Mouse (Mus musculus): Measurements from ENCODE around the gene Babam2. TPM values are rescaled to one million over a fixed set of nuclear protein-coding genes. Genes with fewer than 3 reads are reported as not detected.

Gene Babam2
- polyA plus RNA-seq, 1 experiment from 2014 or later = 47.9 TPM

GRCm38 (mm10) chr5:31761836-31762235 lies 64.4 kb downstream of the Babam2 start:
- H3K9me3 ChIP-seq = no peaks in the 10 kb centered on the region
- 94% methylated on average over 4 of the region's 4 CpGs for WGBS
- H3K27ac ChIP-seq = no peak overlapping the region
- H3K27me3 ChIP-seq = no peaks in the 10 kb centered on the region
- H3K9ac ChIP-seq = no peak overlapping the region
- ATAC-seq (ENCODE audit: low FRiP score, low read depth) = no peak
- no peak overlapping the region for H3K4me3 ChIP-seq
- no peak overlapping the region for H3K4me2 ChIP-seq (replicated peaks)
- H3K36me3 ChIP-seq = no peaks in the 10 kb centered on the region
- H3K4me1 ChIP-seq = no peaks in the 10 kb centered on the region

DNA sequence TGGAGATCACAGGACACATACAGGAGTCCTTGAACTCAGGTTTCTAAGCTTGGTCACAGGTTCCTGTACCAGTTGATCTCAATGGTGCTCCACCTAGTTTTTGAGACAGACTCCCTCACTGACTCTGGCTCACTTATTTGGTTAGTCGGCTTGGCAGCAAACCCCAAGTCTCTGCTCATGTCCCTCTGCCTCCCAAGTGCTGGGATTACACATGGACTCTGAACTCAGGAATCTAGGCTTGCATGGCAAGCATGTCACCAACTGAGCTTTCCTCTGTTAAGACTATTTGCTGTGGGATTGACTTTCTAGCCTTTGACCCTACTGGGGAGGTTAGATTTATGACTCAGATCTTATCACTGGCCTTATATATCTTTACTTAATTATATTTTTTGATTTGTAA lies 65.3 kb downstream of the Babam2 start:
- no peak overlapping the region for H3K9ac ChIP-seq
- no peaks in the 10 kb centered on the region for H3K9me3 ChIP-seq
- H3K4me2 ChIP-seq (replicated peaks) = no peak overlapping the region
- H3K4me1 ChIP-seq = no peaks in the 10 kb centered on the region
- no peaks in the 10 kb centered on the region for H3K27me3 ChIP-seq
- H3K36me3 ChIP-seq = no peaks in the 10 kb centered on the region
- H3K27ac ChIP-seq = no peak overlapping the region
- no peak for ATAC-seq (ENCODE audit: low FRiP score, low read depth)
- 88% methylated on average over 1 of the region's 1 CpGs for WGBS
- no peak overlapping the region for H3K4me3 ChIP-seq

- no peaks in the 10 kb centered on the region for H3K9me3 ChIP-seq
- H3K27ac ChIP-seq = no peak overlapping the region
- H3K4me3 ChIP-seq = no peak overlapping the region
- no peak for ATAC-seq (ENCODE audit: low FRiP score, low read depth)
- WGBS = 77% methylated on average over 2 of the region's 2 CpGs
- H3K4me1 ChIP-seq = no peaks in the 10 kb centered on the region
- H3K27me3 ChIP-seq = no peaks in the 10 kb centered on the region
- H3K36me3 ChIP-seq = no peaks in the 10 kb centered on the region
- H3K4me2 ChIP-seq (replicated peaks) = no peak overlapping the region
- H3K9ac ChIP-seq = no peak overlapping the region
These were observed 68.3 kb downstream of the Babam2 start for GRCm38 (mm10) chr5:31765824-31766223.

- Histone ChIP-seq H3K27me3 (no peaks in the 10 kb centered on the region), H3K4me3 (no peak overlapping the region), H3K9me3 (no peaks in the 10 kb centered on the region), H3K36me3 (no peaks in the 10 kb centered on the region), H3K4me1 (no peaks in the 10 kb centered on the region), H3K4me2 (replicated peaks) (no peak overlapping the region), H3K9ac (no peak overlapping the region), H3K27ac (no peak overlapping the region)
- ATAC-seq (ENCODE audit: low FRiP score, low read depth) = no peak
- 68% methylated on average over 4 of the region's 4 CpGs for WGBS
These were observed 69.5 kb downstream of the Babam2 start for GRCm38 (mm10) chr5:31766841-31767542.

GRCm38 (mm10) chr5:31771486-31771885 lies 74.0 kb downstream of the Babam2 start:
- WGBS = 89% methylated on average over 5 of the region's 5 CpGs
- Histone ChIP-seq H3K9me3 (0 out of 2 replicates have a peak, but pooled peaks cover 2% of the 10 kb centered on the region), H3K4me1 (no peaks in the 10 kb centered on the region), H3K4me3 (no peak overlapping the region), H3K27me3 (no peaks in the 10 kb centered on the region), H3K4me2 (replicated peaks) (no peak overlapping the region), H3K27ac (no peak overlapping the region), H3K36me3 (no peaks in the 10 kb centered on the region), H3K9ac (no peak overlapping the region)
- ATAC-seq (ENCODE audit: low FRiP score, low read depth) = no peak

DNA sequence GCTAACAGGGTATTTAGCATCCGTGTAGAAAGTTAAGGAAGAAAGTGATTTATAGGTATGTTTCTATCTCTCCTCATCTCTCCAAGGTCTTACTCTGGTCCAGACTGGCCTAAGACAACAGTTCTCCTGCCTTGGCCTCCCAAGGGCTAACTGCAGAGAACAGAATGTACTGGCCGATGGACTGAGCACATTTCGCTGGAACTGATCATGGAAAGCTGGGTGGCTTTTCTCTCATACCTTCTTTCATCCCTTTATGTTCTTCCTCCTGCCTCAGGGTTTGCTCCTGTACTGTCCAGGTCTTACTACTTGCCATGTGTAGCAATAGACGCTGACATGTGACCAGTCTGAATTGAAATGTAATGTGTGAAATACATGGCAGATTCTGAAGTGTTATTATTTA lies 74.4 kb downstream of the Babam2 start:
- H3K9ac ChIP-seq = no peak overlapping the region
- no peak overlapping the region for H3K27ac ChIP-seq
- no peak for ATAC-seq (ENCODE audit: low FRiP score, low read depth)
- no peak overlapping the region for H3K4me3 ChIP-seq
- no peaks in the 10 kb centered on the region for H3K4me1 ChIP-seq
- H3K4me2 ChIP-seq (replicated peaks) = no peak overlapping the region
- 90% methylated on average over 4 of the region's 4 CpGs for WGBS
- H3K9me3 ChIP-seq = 0 out of 2 replicates have a peak, but pooled peaks cover 2% of the 10 kb centered on the region
- H3K36me3 ChIP-seq = no peaks in the 10 kb centered on the region
- no peaks in the 10 kb centered on the region for H3K27me3 ChIP-seq

DNA sequence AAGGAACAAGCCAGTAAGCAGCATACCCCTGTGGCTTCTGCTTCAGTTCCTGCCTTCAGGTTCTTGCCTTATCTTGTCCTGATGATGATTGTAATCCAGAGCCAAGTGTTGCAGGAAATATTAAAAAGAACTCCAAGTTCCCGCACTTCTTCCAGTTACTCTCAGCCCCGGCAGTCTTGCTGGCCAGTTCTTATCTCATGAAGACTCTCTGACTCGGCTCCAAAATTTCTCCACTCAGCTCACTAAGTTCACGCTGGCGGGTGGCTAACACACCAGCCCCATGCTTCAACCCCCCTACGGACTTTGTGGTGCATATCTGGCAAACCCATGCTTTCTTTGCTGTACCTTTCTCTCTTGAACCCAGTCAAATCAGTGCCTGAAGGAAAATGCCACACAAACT lies 77.5 kb downstream of the Babam2 start:
- WGBS = 90% methylated on average over 6 of the region's 6 CpGs
- no peaks in the 10 kb centered on the region for H3K36me3 ChIP-seq
- H3K9ac ChIP-seq = no peak overlapping the region
- ATAC-seq (ENCODE audit: low FRiP score, low read depth) = no peak
- no peaks in the 10 kb centered on the region for H3K4me1 ChIP-seq
- no peaks in the 10 kb centered on the region for H3K27me3 ChIP-seq
- no peak overlapping the region for H3K4me2 ChIP-seq (replicated peaks)
- H3K4me3 ChIP-seq = no peak overlapping the region
- H3K27ac ChIP-seq = no peak overlapping the region
- H3K9me3 ChIP-seq = 0 out of 2 replicates have a peak, but pooled peaks cover 2% of the 10 kb centered on the region

GRCm38 (mm10) chr5:31781624-31782023 lies 84.1 kb downstream of the Babam2 start:
- no peaks in the 10 kb centered on the region for H3K27me3 ChIP-seq
- no peak overlapping the region for H3K9ac ChIP-seq
- H3K9me3 ChIP-seq = no peaks in the 10 kb centered on the region
- H3K27ac ChIP-seq = no peak overlapping the region
- WGBS = 81% methylated on average over 5 of the region's 5 CpGs
- H3K36me3 ChIP-seq = no peaks in the 10 kb centered on the region
- H3K4me1 ChIP-seq = peaks cover 4% of the 10 kb centered on the region; the same call in 1 of the 2 replicates
- no peak overlapping the region for H3K4me2 ChIP-seq (replicated peaks)
- no peak for ATAC-seq (ENCODE audit: low FRiP score, low read depth)
- H3K4me3 ChIP-seq = no peak overlapping the region

- Histone ChIP-seq H3K4me2 (replicated peaks) (no peak overlapping the region), H3K9me3 (no peaks in the 10 kb centered on the region), H3K9ac (no peak overlapping the region), H3K4me1 (peaks cover 4% of the 10 kb centered on the region; the same call in 1 of the 2 replicates), H3K27ac (no peak overlapping the region), H3K27me3 (no peaks in the 10 kb centered on the region), H3K36me3 (no peaks in the 10 kb centered on the region), H3K4me3 (no peak overlapping the region)
- 68% methylated on average over 3 of the region's 3 CpGs for WGBS
- no peak for ATAC-seq (ENCODE audit: low FRiP score, low read depth)
These were observed 89.7 kb downstream of the Babam2 start for GRCm38 (mm10) chr5:31787201-31787600.

DNA sequence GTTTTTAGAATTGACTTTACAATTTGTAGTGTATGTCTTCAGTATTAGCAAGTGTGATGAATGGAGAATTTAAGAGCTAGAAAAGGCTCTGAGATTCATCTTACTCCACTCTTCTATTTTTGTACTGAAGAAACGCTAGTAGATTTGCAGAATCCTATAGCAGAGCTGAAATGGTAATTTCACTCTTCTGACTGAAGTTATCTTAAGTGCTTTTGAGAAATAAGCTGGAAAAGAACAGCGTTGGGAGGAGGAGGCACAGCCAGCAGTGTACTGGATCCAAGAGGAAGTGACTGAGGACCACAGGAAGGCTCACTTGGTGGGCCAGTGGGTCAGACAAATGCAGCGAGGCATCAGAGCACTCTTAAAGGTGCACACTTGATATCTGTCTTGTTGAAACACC lies 90.1 kb downstream of the Babam2 start:
- WGBS = 85% methylated on average over 3 of the region's 3 CpGs
- no peak for ATAC-seq (ENCODE audit: low FRiP score, low read depth)
- no peak overlapping the region for H3K4me3 ChIP-seq
- H3K36me3 ChIP-seq = no peaks in the 10 kb centered on the region
- no peak overlapping the region for H3K4me2 ChIP-seq (replicated peaks)
- H3K4me1 ChIP-seq = peaks cover 4% of the 10 kb centered on the region; the same call in 1 of the 2 replicates
- no peak overlapping the region for H3K27ac ChIP-seq
- H3K27me3 ChIP-seq = no peaks in the 10 kb centered on the region
- H3K9ac ChIP-seq = no peak overlapping the region
- no peaks in the 10 kb centered on the region for H3K9me3 ChIP-seq

DNA sequence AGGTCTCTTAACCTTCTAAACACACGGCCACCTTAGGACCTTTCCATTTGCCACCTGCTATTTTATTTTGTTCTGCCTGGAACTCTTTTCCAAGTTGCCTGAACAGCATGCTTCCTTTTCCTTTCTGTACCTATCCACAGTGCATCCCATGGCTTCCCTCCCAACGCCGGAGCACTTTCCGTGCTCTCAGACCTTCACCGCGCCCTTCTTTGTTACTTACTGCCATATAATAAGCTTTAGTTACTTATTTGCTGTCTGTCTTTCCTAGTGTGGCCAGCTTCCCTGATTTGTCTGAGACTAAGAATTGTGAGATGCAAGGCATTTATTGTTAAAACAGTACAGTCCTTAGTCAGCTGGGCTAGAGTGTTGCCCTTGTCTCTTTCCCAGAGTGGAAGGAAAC lies 94.9 kb downstream of the Babam2 start:
- no peak overlapping the region for H3K4me3 ChIP-seq
- H3K9me3 ChIP-seq = no peaks in the 10 kb centered on the region
- no peaks in the 10 kb centered on the region for H3K36me3 ChIP-seq
- 89% methylated on average over 6 of the region's 6 CpGs for WGBS
- no peak overlapping the region for H3K4me2 ChIP-seq (replicated peaks)
- H3K9ac ChIP-seq = no peak overlapping the region
- no peak for ATAC-seq (ENCODE audit: low FRiP score, low read depth)
- H3K4me1 ChIP-seq = no peaks in the 10 kb centered on the region
- no peak overlapping the region for H3K27ac ChIP-seq
- H3K27me3 ChIP-seq = no peaks in the 10 kb centered on the region

GRCm38 (mm10) chr5:31792863-31793262 lies 95.4 kb downstream of the Babam2 start:
- 60% methylated on average over 8 of the region's 8 CpGs for WGBS
- H3K4me3 ChIP-seq = no peak overlapping the region
- no peaks in the 10 kb centered on the region for H3K27me3 ChIP-seq
- no peaks in the 10 kb centered on the region for H3K36me3 ChIP-seq
- ATAC-seq (ENCODE audit: low FRiP score, low read depth) = no peak
- H3K9ac ChIP-seq = no peak overlapping the region
- no peaks in the 10 kb centered on the region for H3K4me1 ChIP-seq
- H3K9me3 ChIP-seq = no peaks in the 10 kb centered on the region
- no peak overlapping the region for H3K27ac ChIP-seq
- no peak overlapping the region for H3K4me2 ChIP-seq (replicated peaks)

DNA sequence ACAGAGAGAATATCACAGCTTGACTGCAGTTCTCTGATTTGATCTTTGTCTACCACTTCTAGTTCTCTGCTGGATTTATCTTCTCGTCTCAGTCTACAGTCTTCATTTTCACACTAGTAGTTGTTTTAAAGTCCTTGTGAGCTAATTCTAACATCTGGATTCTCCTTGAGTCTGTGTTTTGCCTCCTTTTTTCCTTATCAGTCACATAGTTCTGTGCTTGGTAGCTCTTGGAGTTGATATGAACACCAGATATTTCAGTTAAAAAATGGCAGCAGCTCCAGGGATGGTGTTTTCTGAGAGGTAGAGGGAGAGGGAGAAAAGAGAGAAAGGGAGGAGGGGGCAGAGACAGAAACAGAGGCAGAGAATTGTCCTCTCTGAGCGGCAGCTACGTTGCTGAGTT lies 97.9 kb downstream of the Babam2 start:
- Histone ChIP-seq H3K4me3 (no peak overlapping the region), H3K4me1 (no peaks in the 10 kb centered on the region), H3K36me3 (no peaks in the 10 kb centered on the region), H3K9ac (no peak overlapping the region), H3K4me2 (replicated peaks) (no peak overlapping the region), H3K9me3 (no peaks in the 10 kb centered on the region), H3K27me3 (no peaks in the 10 kb centered on the region), H3K27ac (no peak overlapping the region)
- WGBS = 86% methylated on average over 3 of the region's 3 CpGs
- ATAC-seq (ENCODE audit: low FRiP score, low read depth) = no peak
